Mouse (Mus musculus): ENCODE measurements at regions not wholly inside any gene's neighbourhood (a gene's known extent, or its start where the extent isn't known, plus 50 kb on each side); places are given as distances from the start of the nearest gene placed in this dataset.

- no peak for ATAC-seq (ENCODE audit: extremely low read depth, insufficient number of reproducible peaks, low FRiP score, poor library complexity, severe bottlenecking)
These were observed 402.7 kb downstream of the Gsdmc2 start for GRCm38 (mm10) chr15:63442146-63442780.

GRCm38 (mm10) chr15:63412649-63413048 lies 432.3 kb downstream of the Gsdmc2 start:
- no peak for ATAC-seq (ENCODE audit: extremely low read depth, insufficient number of reproducible peaks, low FRiP score, poor library complexity, severe bottlenecking)

- ATAC-seq (ENCODE audit: extremely low read depth, insufficient number of reproducible peaks, low FRiP score, poor library complexity, severe bottlenecking), result no peak
These were observed 433.2 kb downstream of the Gsdmc2 start for GRCm38 (mm10) chr15:63411771-63412118.

- no peak for ATAC-seq (ENCODE audit: extremely low read depth, insufficient number of reproducible peaks, low FRiP score, poor library complexity, severe bottlenecking)
These were observed 433.8 kb downstream of the Gsdmc2 start for GRCm38 (mm10) chr15:63410994-63411770.

- ATAC-seq (ENCODE audit: extremely low read depth, insufficient number of reproducible peaks, low FRiP score, poor library complexity, severe bottlenecking), result no peak
These were observed 444.5 kb downstream of the Gsdmc2 start for GRCm38 (mm10) chr15:63400445-63400844.

- ATAC-seq (ENCODE audit: extremely low read depth, insufficient number of reproducible peaks, low FRiP score, poor library complexity, severe bottlenecking), result no peak
These were observed 445.0 kb downstream of the Gsdmc2 start for GRCm38 (mm10) chr15:63400011-63400410.

GRCm38 (mm10) chr15:63397485-63397884 lies 447.5 kb downstream of the Gsdmc2 start:
- no peak for ATAC-seq (ENCODE audit: extremely low read depth, insufficient number of reproducible peaks, low FRiP score, poor library complexity, severe bottlenecking)

- no peak for ATAC-seq (ENCODE audit: extremely low read depth, insufficient number of reproducible peaks, low FRiP score, poor library complexity, severe bottlenecking)
These were observed 467.7 kb downstream of the Gsdmc2 start for GRCm38 (mm10) chr15:63377258-63377657.

- ATAC-seq (ENCODE audit: extremely low read depth, insufficient number of reproducible peaks, low FRiP score, poor library complexity, severe bottlenecking), result no peak
These were observed 473.5 kb downstream of the Gsdmc2 start for GRCm38 (mm10) chr15:63371328-63372023.

GRCm38 (mm10) chr15:63364473-63364872 lies 480.5 kb downstream of the Gsdmc2 start:
- no peak for ATAC-seq (ENCODE audit: extremely low read depth, insufficient number of reproducible peaks, low FRiP score, poor library complexity, severe bottlenecking)

- ATAC-seq (ENCODE audit: extremely low read depth, insufficient number of reproducible peaks, low FRiP score, poor library complexity, severe bottlenecking), result no peak
These were observed 484.6 kb downstream of the Gsdmc2 start for GRCm38 (mm10) chr15:63360402-63360801.

GRCm38 (mm10) chr15:63341730-63342129 lies 503.2 kb downstream of the Gsdmc2 start:
- ATAC-seq (ENCODE audit: extremely low read depth, insufficient number of reproducible peaks, low FRiP score, poor library complexity, severe bottlenecking), result no peak

GRCm38 (mm10) chr15:63340322-63341060 lies 504.5 kb downstream of the Gsdmc2 start:
- ATAC-seq (ENCODE audit: extremely low read depth, insufficient number of reproducible peaks, low FRiP score, poor library complexity, severe bottlenecking), result no peak

- ATAC-seq (ENCODE audit: extremely low read depth, insufficient number of reproducible peaks, low FRiP score, poor library complexity, severe bottlenecking), result no peak
These were observed 525.3 kb downstream of the Gsdmc2 start for GRCm38 (mm10) chr15:63319666-63320065.

GRCm38 (mm10) chr15:63310426-63310825 lies 534.6 kb downstream of the Gsdmc2 start:
- ATAC-seq (ENCODE audit: extremely low read depth, insufficient number of reproducible peaks, low FRiP score, poor library complexity, severe bottlenecking), result no peak

- no peak for ATAC-seq (ENCODE audit: extremely low read depth, insufficient number of reproducible peaks, low FRiP score, poor library complexity, severe bottlenecking)
These were observed 545.7 kb downstream of the Gsdmc2 start for GRCm38 (mm10) chr15:63299311-63299710.

- no peak for ATAC-seq (ENCODE audit: extremely low read depth, insufficient number of reproducible peaks, low FRiP score, poor library complexity, severe bottlenecking)
These were observed 556.4 kb downstream of the Gsdmc2 start for GRCm38 (mm10) chr15:63288534-63288933.

- ATAC-seq (ENCODE audit: extremely low read depth, insufficient number of reproducible peaks, low FRiP score, poor library complexity, severe bottlenecking), result no peak
These were observed 559.0 kb downstream of the Gsdmc2 start for GRCm38 (mm10) chr15:63286026-63286425.

GRCm38 (mm10) chr15:63270381-63270780 lies 574.6 kb downstream of the Gsdmc2 start:
- ATAC-seq (ENCODE audit: extremely low read depth, insufficient number of reproducible peaks, low FRiP score, poor library complexity, severe bottlenecking), result no peak

All from neutrophil, adult 5-6 weeks (primary cell).